Mouse (Mus musculus): ENCODE data around the gene Ptpre.

Ptpre gene

DNA sequence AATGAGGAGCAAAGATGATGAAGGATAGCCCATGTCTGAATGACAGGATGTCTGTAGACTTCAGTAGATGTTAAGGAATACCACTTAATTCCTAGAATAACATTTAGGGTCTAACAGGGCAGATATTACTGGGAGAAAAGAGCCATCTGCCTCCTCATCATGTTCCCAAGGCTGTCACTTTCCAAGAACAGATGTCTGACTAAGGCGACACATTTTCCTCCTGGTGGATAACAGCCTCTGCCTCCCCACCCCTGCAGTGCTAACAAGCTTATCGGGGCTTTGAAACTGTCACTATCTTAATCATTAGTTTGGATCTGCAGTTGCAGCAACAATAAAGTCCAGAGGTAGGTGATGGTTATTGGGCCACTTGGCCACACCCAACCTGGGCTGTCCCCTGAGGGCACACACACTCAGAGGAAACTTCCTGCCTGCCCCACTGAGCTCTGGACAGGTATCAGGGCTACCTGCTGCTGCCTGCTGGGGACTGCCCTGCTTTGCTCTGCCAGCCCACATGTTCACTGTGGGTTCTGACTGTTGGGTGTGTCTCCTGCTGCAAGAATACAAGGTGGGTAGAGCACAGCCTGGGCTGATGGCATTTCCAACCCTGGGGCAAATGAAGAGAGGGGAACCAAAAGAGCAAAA, 2.6 kb upstream of the Ptpre start:
- 49% methylated on average over 2 of the region's 2 CpGs for WGBS

- 90% methylated on average over 3 of the region's 3 CpGs for WGBS
These were observed 1.4 kb upstream of the Ptpre start for GRCm38 (mm10) chr7:135535908-135536307.

DNA sequence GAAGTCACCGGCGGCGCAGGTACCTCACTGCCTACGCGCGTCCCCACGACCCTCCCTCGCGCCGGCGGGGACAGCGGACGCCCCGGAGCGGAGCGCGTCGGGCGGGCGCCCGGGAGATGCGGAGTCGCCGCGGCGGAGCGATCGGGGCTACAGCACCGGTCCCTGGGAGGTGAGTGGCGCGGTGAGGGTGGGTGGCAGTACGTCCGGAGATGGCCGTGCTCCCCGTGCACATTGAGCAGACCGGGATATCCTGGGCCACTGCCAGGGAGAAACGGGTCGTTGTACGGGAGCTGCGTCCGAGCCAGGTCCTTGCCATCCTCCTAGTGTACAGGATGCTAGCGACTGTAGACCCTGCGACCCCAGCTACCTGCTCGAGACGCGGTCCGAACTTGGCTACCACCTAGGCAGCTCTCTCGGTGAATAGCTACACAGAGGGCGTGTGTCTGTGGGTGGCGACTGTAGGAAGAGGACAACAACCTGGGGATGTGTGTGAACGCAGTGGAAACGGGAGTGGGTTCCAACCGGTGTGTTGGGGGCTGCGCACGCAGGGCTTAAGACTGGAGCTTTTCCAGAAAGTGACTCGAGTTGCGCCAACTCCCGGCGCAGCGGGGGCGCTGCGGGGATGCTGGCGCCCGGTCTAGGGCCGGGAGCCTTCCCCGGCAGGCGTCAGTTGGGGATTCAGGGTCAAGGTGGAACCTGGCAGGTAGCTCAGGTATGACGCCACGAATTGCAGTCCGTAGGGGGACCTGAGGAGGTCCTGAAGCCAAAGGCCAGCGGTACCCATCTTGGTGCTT, 864 bp downstream of the Ptpre start:
- WGBS = 1% methylated on average over 71 of the region's 71 CpGs

DNA sequence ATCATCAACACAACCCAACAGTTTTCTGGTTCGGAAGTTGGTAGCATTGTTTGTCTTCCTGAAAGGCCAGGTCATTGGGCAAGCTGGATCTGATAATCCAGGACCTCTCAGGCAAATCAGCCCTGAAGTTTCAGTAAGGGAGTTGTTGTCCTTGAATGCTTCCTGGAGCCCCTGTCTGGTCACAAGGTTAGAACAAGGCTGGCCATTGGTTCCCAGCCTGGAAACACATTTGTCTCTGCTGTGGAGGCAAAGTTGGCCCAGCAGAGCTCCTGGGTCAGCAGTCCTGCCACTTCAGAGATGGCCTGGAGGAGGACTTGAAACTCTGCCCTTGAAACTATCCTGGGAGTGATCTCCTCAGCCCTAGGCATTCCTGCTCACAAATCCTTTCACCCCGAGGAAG, 2.1 kb downstream of the Ptpre start:
- WGBS = 85% methylated on average over 2 of the region's 2 CpGs

DNA sequence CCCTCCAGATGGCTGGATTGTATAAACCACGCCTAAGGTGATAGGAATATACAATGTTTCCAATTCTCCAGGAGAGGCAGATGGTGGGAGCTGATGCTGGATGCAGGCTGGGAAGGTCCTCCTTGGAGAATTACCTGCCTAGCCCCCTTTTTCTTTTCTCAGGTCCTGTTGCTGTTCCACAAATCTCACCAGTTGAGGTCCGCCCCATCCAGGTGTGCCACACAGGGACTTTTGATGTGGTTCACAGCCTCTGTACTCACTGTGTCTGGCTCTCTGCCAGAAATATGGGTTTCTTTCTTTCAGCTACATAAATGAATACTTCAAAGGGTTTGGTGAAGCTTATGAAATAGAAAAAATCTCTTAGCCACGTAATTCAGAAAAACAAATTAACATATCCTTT, 5.0 kb downstream of the Ptpre start:
- 66% methylated on average over 3 of the region's 3 CpGs for WGBS

- 57% methylated on average over 3 of the region's 3 CpGs for WGBS
These were observed 5.8 kb downstream of the Ptpre start for GRCm38 (mm10) chr7:135543033-135543432.

- WGBS = 95% methylated on average over 6 of the region's 6 CpGs
These were observed 7.0 kb downstream of the Ptpre start for GRCm38 (mm10) chr7:135544321-135544720.

- 70% methylated on average over 7 of the region's 7 CpGs for WGBS
These were observed 8.7 kb downstream of the Ptpre start for GRCm38 (mm10) chr7:135545957-135546356.

GRCm38 (mm10) chr7:135546530-135546929, 9.2 kb downstream of the Ptpre start:
- 55% methylated on average over 5 of the region's 5 CpGs for WGBS

- WGBS = 70% methylated on average over 6 of the region's 6 CpGs
These were observed 11.2 kb downstream of the Ptpre start for GRCm38 (mm10) chr7:135548434-135548833.

GRCm38 (mm10) chr7:135551547-135551946, 14.3 kb downstream of the Ptpre start:
- WGBS = 68% methylated on average over 1 of the region's 1 CpGs

DNA sequence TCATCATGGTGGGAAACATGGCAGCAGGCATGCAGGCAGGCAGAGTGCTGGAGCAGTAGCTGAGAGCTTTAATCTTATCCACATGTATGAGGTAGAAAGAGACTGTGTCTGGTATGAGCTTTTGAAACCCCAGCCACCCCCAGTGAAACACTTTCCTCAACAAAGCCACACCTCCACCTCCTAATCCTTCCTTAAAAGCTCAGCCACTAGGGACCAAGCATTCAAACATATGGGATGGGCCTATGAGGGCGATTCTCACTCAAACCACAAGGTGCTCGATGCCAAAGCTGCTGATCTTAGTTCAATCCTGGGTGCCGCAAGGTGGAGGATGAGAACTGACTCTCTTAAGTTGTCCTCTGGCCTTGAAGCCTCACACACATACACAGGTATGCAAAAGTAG, 16.3 kb downstream of the Ptpre start:
- 84% methylated on average over 3 of the region's 3 CpGs for whole genome bisulfite sequencing

- 91% methylated on average over 3 of the region's 3 CpGs for WGBS
These were observed 19.6 kb downstream of the Ptpre start for GRCm38 (mm10) chr7:135556663-135557402.

GRCm38 (mm10) chr7:135560280-135560679, 23.0 kb downstream of the Ptpre start:
- WGBS = 94% methylated on average over 1 of the region's 1 CpGs

DNA sequence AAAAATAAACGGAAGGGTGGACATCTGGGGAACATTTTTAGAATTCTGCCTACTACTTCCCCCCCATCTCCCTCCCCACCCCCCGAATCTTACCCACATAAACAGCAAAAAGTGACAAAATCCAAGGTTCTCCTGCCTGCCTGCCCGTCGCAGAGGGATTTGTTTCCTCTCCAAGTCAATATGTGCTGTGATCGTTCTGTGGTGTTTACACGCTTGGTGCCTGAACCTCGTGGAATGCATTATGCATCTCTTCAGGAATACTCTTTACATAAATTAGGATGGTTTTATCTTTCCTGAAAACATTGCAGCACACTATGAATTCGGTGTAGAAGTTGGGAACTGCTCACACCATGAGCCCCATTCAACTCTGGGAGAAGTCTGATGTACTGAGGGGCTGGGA, 26.7 kb downstream of the Ptpre start:
- 46% methylated on average over 8 of the region's 8 CpGs for WGBS

- 68% methylated on average over 5 of the region's 5 CpGs for WGBS
These were observed 28.7 kb downstream of the Ptpre start for GRCm38 (mm10) chr7:135566013-135566412.

DNA sequence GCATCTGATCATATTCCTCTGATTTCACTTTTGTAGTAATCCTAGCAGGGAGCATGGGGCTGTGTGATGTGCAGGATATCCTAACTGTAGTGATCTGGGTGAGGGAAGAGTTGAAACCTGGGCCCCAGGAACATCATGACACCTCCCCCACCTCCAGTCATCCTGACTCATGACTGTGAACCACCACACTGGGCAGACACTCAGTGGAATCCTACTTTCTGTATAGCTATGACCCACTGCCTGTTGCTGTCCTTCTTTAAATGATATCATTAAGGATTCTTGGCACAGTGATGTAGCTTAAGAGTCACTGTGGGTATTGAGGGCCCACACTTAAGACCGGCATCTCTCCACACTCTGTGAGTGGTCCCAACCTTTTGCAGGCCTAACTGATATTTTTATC, 30.3 kb downstream of the Ptpre start:
- WGBS = 55% methylated on average over 1 of the region's 1 CpGs

DNA sequence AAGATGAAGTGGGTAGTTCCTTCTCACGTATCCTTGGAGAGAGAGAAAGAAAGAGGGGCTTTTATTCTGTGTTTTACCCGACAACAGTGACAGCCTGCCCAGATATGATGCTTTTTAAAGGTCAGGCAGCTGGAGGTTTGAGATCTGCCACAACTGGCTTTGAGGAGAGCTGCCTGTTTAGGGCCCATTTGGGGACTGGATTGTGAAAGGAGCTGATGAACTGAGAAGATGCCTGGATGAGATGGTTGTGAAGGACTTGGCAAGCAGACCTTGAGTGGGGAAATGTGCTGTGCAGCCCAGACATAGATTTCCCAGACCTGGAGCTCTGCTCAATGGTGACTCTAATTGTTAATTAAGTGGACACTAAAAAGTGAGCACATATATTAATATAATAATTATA, 31.3 kb downstream of the Ptpre start:
- WGBS = 80% methylated on average over 2 of the region's 2 CpGs

DNA sequence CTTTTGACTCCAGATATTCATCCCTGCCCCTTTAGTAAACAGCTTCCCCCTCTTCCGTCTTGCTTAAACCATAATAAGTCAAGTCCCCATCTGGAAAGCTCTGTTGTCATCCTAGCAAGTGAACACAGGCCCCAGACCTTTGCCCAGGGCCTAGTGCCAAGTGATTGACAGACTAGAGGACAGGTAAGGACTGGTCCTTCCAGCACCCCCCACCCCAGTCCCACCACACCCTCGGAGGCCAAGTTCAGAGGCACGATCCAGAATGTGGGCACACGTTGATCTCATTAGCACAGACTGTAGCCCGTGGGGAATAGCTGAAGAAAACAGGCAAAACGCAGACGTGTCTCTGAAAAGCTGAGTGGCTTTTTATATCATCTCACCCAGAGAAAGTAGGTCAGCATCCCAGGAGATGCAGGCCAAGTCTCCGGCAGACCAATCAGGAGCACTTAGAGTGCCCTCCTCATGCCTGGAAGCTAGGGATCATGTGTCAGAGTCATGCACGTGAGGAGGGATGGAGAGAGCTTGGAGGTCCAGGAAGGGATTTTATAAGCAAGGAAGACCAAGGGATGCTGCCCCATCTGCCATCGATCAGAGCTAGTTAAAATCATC, 34.8 kb downstream of the Ptpre start:
- WGBS = 39% methylated on average over 10 of the region's 10 CpGs

DNA sequence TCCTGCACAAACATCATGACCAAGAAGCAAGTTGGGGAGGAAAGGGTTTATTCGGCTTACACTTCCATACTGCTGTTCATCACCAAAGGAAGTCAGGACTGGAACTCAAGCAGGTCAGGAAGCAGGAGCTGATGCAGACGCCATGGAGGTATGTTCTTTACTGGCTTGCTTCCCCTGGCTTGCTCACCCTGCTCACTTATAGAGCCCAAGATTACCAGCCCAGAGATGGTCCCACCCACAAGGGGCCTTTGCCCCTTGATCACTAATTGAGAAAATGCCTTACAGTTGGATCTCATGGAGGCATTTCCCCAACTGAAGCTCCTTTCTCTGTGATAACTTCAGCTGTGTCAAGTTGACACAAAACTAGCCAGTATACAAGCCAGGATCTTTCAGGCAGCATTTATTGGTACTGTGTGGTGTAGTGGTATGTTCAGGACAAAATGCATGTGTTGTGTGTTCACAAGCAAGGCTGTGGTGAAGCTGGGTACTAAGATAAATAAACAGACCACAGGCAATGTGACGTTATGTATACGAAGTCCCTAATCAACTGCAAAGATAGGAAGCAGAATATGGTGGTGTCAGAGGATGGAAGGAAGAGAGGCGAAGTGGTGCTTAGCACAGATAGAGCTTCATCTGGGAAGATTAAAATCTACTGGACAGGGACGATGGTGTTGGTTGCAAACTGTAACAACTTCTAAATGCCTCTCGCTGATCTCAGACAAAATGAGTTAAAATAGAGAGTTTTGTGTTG, 38.2 kb downstream of the Ptpre start:
- WGBS = 85% methylated on average over 7 of the region's 7 CpGs

DNA sequence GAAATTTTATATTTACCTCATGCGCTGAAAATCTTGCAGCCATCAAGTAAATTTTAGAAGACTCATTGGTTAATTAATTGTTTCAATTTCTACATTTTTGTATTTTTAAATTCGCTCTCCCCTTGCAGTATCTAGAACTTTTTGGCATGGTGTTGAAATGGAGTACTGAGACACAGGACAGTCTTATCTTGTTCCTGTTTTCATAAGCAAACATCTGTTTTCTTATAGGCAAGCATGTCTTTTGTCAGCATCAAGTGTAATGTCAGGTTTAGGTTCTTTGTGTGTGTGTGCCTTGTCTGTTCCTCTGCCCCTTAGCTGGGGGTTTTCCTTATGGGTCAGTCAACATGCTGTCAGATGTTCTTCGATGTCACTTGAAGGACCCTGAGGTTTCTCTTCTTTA, 39.0 kb downstream of the Ptpre start:
- WGBS = 87% methylated on average over 3 of the region's 3 CpGs
